Mouse (Mus musculus): ENCODE measurements at regions not wholly inside any gene's neighbourhood (a gene's known extent, or its start where the extent isn't known, plus 50 kb on each side); places are given as distances from the start of the nearest gene placed in this dataset.

DNA sequence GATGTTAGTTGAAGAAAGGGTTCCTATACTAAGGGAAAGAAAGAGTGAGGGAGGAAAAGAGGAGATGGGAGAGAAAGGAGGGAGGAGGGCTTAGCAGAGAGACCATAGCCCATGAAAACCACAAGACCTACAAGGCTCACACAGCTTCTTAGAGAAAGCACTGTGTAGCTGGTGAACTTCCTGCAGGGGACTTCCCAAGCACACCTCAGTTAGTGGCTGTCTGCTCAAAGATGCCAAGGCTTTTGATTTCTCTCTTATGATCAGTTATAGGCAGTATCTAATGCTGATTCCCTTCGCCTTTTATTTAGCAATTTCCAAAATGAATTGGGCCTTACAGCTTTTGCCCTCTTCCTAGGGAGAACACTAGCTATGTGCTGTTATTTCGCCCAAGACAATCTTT, 90.0 kb upstream of the Bach2 start:
- intact Hi-C loops (cut with DNase I) = no loop called here
- no peak for DNase-seq

DNA sequence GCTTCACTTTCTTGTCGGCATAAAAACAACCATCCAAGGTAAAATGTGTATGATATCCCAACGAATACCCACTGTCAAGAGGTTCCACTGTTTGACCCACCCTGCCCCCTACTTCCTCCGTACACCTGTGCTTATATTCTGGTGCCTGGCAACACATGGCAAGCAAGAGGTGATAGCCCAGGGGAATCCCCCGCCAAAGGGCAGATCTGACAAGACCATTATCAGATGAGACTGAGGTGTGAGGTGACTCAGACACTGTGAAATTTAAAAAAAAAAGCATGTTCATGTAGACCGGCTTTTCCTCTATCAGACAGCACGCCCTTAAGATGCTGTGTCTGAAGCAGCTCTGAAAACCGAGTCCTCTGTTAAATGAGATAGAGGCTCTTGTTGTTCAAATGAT, 89.4 kb upstream of the Bach2 start:
- DNase-seq = no peak
- intact Hi-C loops (cut with DNase I) = no loop called here

DNA sequence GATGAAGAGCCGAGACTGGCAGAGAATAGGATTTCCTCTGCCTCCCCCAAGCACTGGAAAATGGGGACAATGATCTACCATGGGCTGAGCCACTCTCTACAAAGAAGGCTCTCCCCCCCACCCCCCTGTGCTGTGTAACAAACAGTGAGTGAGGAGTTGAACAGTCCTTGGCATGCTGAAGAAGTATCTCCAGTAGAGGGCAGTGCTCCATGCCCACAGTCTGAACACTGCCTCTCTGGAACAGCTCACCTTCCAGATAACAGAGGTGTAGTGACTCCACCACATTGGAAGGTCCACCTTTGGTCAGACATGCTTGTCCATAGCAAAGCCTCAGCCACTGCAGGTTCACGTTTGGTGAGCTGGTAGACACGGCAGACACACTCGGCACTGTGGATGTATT, 85.2 kb upstream of the Bach2 start:
- DNase-seq = peak; percentile 13
- intact Hi-C loops (cut with DNase I) = loop anchor here (5.0 kb wide), 1 partner anchor 84 kb away; the partner anchor contains the start of gene Bach2

DNA sequence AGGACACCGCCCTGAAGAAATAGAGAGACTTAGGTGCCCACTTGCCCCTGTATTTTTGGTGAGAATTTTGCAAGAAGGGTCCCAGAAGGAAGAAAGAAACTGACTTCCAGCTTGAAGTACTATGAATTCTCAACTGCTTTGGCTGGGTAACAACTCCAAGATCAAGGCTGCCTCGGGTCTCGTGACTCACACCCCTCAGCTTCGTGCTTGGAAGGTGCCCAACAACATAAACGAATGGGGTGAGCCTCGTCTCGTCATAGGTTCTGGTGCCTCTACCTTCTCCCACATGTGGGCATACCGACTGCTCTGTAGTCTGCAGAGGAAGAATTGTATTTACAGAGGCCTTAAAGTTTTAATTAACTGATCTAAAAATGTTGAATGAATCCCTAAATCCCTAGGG, 81.6 kb upstream of the Bach2 start:
- intact Hi-C loops (cut with DNase I) = no loop called here
- DNase-seq = no peak

DNA sequence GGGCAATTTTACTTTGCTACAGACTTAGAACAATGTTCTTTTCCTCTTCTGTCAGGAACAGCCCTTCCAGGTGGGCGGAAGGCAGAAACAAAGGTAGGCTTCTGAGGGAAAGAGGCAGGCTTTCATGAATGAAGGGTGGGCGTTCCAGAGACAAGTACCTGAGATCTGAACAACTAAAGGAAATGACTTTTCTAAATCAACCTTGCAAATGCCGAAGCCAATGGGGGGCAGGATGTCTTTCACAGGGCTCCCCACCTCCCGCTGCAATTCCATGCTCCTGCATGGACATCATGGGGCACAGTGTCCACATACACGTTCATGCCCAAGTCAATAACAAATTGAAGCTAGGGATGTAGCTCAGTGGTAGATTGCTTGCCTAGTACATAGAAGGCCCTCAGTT, 80.2 kb upstream of the Bach2 start:
- intact Hi-C loops (cut with DNase I) = no loop called here

DNA sequence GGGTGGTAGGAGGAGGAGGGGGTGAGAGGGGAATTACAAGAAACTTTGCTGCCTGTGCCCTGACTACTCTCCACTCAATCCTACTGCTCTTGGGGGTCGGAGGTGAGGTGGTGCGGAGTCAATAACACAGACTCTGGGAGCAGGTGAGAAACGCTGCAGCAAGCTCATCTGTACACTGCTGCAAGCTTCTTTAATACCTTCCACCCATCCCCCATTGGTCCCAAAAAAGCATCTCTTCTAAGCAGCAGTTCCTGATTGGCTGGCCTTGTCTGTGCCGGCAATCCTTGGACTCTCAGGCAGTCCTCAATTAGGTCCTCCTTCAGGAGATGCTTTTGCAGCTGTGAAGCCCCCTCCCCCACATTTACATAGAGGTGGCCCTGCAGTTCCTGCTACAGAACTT, 79.7 kb upstream of the Bach2 start:
- intact Hi-C loops (cut with DNase I) = no loop called here
- DNase-seq = no peak

More for the DNA sequence above, 80.2 kb upstream of the Bach2 start:
- DNase-seq = no peak

DNA sequence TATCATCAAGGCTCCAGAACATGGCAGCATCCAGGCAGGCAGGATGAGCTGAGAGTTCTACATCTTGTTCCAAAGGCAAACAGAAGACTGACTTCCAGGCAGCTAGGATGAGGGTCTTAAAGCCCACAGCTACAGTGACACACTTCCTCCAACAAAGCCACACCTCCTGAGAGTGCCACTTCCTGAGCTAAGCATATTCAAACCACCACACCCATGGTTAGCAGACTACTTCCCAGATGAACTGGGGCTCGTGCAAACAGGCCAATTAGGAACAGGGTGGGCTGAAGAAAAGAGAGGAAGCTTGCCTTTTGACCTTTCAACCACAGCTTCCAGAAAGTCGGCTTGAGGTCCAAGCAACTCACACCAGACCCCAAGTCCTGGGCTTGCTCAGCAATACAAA, 77.8 kb upstream of the Bach2 start:
- intact Hi-C loops (cut with DNase I) = no loop called here

DNA sequence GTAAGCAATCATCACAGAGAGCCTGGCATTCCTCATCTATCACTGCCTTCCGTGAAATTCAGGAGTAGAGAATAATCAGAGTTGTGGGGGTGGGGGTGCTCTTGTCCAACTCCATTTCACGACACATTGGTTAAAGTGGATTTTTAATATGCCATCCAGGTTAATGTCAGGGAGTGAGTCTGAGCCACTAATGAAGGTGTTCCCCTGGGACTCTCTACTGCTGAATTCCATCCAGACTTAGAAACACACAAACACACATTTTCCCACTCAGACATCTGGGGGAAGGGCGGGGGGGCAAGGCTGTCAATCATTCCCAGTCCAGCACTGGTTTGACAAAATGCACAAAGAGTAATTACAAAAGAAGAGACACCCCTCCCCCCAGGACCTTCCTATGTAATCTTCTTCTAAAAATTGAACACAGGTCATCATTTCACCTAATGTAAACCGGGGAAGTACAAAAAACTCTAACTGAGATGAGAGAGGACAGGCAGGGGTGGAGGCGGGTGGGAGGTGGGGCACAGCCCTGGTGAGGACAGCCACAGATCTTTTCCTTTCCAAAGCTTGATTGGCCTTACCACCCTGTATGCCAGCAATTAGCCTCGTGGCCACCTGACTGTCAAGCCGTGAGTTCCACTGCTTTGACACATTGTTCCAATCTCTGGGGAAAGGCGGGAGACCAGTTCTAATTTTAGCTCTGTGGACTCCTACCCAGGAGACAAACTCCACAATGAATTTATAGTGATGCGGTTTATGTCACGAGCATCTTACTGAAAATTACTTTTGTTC, 76.5 kb upstream of the Bach2 start:
- intact Hi-C loops (cut with DNase I) = no loop called here
- no peak for DNase-seq

More for the DNA sequence above, 77.8 kb upstream of the Bach2 start:
- DNase-seq = no peak

DNA sequence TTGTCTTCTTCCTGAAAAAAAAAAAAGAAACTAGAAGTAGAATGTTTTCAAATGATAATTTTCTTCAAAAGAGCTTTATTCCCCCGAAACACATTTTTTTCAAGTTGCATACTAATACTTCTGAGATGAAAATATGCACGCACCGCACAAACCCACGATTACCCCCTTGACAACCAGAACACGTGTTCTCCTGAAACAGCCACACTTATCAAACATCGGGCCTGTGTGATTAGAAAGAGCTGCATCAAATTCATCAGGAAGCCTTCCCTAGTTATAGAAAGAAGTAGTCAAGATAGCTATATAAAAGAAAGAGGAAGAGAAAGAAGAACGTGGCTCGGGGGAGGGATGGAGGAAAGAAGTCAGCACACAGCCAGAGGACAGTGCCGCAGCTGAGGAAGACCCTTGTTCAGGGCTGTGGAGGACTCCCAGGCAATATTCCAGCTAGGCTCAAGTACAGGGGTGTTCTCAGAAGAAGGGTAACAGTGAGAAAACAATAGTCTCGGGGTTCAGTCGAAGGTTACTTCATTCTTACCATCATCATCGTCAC, 75.8 kb upstream of the Bach2 start:
- no peak for DNase-seq

DNA sequence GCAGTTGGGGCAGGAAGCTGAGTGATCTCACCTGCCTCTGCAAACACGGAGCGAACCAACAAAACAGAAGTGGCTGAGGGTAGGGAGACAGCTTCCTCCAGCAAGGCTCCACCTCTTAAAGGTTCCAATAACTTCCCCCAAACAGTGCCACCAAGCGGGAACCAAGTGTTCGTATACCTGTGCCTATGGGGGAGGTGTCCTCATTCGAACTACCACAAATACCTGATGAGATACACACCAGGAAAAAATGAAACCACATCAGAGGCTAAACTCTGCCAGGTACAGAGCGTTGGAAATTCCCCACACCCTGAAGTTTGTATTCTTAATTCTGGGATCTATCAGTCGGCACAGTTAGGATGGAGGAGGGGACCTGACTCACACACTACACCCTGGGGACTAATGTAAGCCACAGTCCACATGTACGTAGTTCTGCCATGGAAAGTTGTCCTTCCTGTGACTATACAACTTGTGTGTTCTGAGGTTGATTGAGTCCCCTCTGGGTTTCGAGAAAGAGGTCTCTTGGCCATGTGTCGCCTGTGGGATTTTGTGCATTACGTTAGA, 74.4 kb upstream of the Bach2 start:
- no peak for DNase-seq
- intact Hi-C loops (cut with DNase I) = no loop called here

More for the DNA sequence above, 75.8 kb upstream of the Bach2 start:
- intact Hi-C loops (cut with DNase I) = no loop called here

DNA sequence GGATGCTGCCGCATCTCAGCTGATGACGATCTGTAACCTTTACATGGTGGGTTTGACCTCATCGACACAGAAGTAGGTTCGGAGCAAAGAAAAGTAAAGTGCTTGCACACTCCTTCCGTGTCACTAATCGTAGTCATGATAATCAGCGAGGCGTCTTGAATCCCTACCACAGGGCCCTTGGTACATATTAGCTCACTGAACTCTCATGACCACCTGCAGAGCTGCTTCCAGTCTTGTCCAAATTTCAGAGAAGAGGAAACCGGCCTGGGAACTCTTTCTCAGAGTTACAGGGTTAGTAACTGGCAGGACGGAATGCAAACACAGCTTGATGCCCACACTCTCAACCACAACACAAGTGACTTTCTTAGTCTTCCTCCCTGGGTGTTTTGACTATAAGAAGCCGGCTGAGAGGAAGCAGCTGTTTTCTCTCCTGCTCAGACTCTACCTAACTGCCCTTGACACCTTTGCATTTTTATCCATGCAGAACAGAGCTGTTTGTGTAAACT, 73.8 kb upstream of the Bach2 start:
- intact Hi-C loops (cut with DNase I) = no loop called here
- DNase-seq = no peak

DNA sequence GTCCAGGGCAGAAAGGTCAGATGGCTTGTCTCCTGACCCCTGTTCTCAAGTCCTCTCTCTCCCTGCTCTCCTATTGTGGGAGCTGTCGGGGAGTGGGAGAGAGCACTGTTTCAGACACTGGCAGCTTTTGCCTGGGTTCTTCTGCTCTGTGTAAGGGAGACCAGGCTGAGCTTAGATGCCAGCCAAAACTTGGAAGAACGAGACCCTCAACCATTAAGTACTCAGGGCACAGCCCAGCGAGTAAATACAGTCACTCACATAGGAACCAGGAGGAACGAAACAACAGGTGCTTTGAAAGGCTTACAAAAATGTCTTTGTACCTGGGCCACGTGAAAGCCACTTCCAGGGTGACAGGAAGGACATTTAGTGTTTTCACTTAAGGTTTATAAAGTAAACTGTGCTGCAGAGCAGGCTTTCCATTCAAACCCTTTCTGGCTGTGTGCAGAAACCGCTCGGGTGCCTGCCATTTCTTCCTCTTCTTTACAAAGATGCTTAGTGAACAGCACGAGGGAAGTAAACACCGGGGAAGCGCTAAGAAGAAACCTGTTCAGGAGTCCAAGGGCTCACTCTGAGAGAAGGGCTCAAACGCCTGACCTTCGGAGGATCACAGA, 72.6 kb upstream of the Bach2 start:
- no peak for DNase-seq
- intact Hi-C loops (cut with DNase I) = no loop called here

DNA sequence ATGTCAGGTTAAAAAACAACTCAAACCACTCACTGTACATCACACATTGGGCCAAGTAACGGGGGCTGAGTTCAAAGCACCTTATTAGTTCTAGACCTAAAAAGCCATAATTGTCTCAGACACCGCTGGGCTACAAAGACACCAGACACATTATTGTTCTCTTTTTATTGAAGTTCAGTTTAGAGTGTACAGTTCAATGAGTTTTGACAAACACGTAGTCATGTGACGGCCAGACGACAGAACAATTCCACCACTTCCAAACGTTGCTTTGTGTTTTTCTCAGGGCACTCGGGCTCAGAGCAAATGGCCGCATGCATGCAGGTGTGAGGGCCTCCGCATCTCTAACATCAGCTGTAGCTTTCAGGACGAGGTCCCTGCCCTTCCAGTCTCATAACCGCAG, 71.5 kb upstream of the Bach2 start:
- intact Hi-C loops (cut with DNase I) = no loop called here
- no peak for DNase-seq

DNA sequence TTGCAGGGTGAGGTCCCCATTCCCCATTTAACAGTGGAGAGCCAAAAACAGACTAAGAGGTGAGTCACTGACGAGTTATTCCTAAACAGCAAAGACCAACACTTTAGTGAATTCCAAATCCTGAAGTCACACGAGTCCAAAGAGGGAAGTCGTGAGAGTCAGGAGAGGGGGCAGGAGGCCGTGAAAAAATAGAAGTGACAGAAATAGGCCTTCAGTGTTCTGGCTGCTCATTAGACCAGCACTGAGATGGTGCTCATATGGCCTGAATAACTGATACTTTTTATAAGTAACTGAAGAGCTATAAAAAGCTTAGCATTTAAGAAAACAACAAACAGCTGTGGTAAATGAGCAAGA, 68.5 kb upstream of the Bach2 start:
- intact Hi-C loops (cut with DNase I) = no loop called here
- DNase-seq = no peak

DNA sequence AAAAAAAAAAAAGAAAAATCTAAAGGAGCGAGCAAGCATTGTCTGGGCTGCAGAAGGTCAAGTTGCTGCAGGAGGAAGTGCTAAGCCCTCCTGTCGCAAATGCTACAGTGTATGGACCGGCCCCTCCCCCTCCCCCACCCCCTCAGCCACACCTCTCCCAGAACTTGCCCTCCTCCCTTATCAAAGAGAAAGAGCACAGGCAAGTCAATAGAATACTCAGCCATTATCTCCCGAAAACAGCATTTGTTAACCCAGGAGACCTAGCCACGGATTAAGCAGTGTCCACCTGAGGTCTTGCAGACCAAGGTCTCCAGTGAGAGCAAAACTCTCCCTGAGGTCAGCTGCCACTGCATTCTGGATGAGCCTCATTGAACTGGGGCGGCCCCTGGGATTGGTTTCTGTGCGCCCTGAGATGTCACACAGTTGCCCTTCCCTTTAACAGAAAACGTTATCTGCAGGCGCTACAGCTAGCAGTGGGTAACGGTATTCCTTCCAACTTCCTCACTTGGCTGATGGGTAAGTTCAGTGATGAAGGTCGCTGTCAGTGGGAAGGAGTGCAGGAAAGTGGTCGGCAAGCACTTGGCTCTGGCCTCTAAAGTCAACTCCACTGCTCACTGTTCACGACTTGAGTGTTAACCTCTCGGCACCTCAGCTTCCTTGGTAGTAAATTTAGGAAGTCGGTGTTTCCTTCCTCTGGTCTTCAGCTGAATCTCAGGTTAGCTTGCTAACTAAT, 68.0 kb upstream of the Bach2 start:
- intact Hi-C loops (cut with DNase I) = no loop called here
- no peak for DNase-seq

DNA sequence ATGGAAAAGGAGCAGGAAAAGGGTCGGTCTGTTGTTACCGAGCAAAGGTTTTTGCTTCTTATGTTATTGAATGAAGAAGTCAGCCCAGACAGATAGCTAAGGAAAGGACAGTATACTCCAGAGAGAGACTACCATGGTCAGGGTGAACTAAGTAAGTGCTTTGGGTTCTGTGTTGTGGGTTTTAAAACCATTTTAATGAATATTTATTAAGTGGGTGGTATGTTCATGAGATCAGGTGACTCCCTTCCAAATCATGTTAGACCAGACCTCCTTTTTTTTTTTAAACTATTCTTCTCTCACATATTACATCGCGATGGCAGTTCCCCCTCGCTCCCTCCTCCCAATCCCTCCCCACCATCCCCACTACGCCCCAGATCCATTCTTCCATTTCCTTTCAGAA, 67.3 kb upstream of the Bach2 start:
- intact Hi-C loops (cut with DNase I) = no loop called here
- no peak for DNase-seq

DNA sequence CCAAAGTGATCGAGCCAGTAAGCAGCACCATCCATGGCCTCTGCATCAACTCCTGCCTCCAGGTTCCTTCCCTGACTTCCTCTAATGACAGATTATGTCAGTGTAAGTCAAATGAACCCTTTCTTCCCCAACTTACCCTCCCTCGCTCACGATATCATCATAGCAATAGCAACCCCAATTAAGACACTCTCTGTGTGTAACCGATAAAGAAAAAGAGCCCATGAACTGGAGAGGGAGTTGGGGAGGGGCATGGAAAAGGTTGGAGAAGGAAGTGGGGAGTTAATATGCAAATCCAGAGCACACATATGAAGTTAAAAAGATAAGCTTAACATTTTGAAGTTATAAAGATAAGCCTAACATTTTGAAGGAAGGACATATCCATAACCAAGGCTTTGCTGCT, 65.6 kb upstream of the Bach2 start:
- no peak for DNase-seq
- intact Hi-C loops (cut with DNase I) = no loop called here

DNA sequence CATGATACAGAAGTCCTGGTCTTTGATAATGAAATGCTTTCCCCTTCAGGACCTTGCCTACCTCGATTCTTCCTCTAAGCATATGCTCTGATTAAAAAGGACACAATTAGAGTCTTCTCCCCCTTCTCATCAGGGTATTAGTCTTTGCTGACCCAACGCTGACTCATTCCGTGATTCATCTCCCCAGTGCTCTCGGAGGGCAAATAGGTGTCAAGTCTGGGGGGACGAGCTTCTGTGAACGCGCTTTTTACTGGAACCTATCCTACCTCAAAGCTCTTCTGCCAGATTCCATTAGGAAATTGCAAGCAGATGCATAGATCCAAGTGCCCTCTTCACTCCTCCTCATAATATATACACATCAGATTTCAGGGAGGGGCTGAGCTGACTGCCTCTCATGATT, 63.8 kb upstream of the Bach2 start:
- no peak for DNase-seq
- intact Hi-C loops (cut with DNase I) = no loop called here

DNA sequence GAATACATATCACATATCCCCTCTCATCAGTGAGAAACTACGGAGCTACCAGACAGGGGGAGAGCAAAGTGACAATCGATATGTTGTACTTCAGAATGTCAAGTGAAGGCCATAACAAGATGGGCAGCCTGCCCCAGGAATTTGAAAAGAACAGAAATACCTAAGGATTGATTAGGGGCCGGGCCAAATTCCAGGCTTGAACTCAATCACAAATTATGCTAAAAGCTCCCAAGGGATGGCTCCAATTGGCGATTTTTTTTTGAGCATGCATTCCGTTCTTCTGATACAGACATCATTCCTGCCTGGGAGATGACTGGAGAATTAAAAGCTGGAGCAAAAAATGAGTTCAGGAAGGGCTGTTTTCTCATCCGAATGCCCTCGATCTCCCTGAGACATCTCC, 63.4 kb upstream of the Bach2 start:
- intact Hi-C loops (cut with DNase I) = no loop called here
- DNase-seq = no peak

DNA sequence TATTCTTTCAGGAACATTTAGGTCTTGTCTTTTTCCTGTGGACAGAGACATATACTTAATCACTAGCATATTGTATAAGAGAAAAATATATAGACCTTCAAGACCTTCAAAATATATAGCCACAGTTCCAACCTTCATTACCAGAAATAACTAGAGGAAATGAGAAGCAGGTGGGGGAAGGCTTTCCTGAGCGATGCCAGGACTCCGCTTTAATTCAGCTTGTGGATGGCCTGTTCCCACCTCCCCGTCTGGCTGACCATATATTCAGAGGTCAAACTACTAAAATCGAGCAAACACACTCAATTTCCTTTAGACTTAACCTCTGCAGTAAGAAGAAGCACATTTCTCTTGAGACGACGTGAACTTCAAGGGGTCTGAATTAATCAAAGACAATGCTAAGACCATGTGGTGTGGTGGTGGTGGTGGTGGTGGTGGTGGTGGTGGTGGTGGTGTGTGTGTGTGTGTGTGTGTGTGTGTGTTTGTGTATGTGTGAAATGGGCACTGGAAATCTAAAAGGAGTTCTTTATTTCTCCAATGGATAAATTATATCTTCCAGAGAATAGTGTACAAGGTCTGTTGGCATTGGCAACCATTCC, 62.7 kb upstream of the Bach2 start:
- no peak for DNase-seq
- intact Hi-C loops (cut with DNase I) = no loop called here
